Mouse (Mus musculus) thymus, postnatal 14 days (tissue): ENCODE data around the gene Olfr640.

Experiments used
- DNase-seq: peaks from one replicate; pipeline ENCODE4 v3.0.0; 2021

Gene Olfr640

GRCm38 (mm10) chr7:104025473-104025872 lies at the start of gene Olfr640:
Gene Olfr640, minus strand, starts transcription at chr7:104025573.
- no peak for DNase-seq

DNA sequence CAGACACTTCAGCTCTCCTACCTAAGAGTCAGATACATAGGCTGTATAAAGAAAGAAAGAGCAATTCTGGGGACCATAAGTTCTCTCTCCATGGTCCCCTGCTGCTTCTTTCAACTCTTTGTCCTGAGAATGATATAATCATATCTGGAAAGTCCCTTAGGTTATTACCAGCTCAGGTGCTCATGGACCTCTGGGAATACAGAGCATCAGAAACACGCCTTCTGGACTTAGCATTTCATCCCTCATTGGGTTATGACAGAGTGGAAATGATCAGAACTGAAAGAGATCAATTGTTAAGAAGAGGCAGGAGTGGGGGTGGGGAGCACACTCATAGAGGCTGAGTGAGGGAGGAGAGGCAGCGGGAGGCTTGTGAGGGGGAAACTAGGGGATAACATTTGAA lies 46.4 kb upstream of the Olfr640 start, which contains the start of gene Olfr644:
Gene Olfr644, minus strand, starts transcription at position 101 of the 400 bp plus-strand sequence.
- DNase-seq: no peak

DNA sequence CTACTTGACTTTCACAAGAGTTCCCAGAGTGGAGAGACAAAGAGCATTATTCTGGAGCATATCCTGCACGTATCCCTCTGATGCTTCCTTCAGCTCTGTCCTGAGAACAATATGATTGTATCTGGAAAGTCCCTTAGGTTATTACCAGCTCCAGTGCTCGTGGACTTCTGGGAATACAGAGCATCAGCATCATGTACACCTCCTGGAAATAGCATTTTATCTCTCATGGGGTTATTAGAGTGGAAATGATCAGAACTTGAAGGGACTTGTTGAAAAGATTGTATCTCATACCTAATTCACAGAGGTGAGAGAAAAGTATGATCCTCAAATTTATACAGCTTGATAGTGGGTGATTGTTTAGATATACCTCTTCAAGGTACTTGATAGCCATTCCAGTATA lies 36.0 kb upstream of the Olfr640 start, which contains the start of gene 4930516K23Rik:
Gene 4930516K23Rik, minus strand, starts transcription at position 101 of the 400 bp plus-strand sequence.
- DNase-seq: no peak

- DNase-seq: no peak
Measured at GRCm38 (mm10) chr7:104059215-104059614, 33.8 kb upstream of the Olfr640 start.

GRCm38 (mm10) chr7:104052566-104052965 lies 27.2 kb upstream of the Olfr640 start, which contains the start of gene Olfr642:
Gene Olfr642, minus strand, starts transcription at chr7:104052666.
- DNase-seq: no peak

DNA sequence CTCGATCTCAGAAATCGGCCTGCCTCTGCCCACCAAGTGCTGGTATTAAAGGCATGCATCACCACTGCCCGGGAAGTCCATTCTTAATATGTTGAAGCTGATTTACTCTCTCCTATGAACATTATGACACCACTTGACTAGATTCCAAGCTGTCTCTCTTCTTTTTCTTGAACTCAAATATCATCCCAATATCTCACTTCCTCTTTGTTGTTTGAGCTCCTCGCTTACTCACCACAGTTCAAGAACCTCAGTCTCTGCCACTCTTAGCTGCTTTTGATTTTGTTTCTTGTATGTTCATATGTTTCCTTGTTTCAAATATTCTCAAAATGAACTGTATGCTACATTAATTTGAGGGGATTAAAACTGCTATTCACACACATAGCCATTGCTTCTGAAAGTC lies 25.4 kb upstream of the Olfr640 start:
- no peak for DNase-seq

DNA sequence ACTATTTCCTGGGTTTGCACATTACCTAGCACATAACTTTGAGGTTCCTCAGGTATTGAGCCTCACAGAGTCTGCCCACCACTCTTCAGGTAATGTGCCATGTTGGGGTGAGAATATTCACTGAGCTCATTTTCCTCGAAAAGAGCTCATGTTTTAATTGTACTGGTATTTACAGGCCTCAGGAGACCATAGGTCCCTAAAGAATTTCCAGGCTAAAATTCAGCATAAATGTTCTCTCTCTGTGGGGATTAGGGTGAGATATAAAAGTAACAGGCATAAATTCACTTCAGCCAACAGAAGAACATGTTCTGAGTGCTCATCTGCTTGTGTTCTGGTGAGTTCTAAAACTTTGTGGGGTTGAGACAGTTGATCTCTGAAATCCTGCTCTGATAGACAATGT lies 9.8 kb upstream of the Olfr640 start, which contains the start of gene Olfr641:
Gene Olfr641, plus strand, starts transcription at position 301 of the 400 bp plus-strand sequence.
- no peak for DNase-seq

DNA sequence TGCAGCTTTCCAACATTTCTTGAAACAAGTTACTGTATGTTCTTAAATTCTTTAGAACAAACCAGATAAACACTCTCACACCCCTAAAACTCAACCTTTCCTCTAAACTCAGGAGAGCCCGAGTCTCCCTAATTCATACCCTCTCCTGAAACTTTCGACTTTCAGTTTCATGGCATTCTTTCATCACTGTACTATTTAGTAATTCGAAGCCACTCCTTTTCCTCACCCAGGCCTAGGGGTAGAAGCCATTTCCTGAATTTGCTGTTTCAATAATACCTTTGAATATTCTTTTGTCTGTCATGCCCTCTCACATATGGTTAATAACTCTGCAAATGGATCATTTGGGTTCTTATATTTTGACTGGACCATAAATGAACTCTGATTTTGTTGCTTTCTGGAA lies 1.6 kb upstream of the Olfr640 start:
- no peak for DNase-seq

DNA sequence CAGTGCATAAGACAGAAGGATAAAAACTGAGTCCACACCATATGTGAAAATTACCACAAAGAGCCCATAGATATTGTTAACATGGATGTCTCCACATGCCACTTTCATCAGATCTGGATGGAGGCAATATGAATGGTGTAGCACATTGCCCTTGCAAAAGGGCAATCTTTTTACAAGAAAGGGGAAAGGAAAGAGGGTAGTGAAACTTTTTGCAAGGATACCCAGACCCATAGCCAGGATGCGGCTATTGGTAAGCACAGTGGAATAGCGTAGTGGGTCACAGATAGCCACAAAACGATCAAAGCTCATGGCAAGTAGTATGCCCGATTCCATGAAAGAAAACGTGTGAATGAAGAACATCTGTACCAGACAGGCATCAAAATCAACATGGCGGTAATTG lies 3.7 kb downstream of the Olfr640 start:
- DNase-seq: no peak

DNA sequence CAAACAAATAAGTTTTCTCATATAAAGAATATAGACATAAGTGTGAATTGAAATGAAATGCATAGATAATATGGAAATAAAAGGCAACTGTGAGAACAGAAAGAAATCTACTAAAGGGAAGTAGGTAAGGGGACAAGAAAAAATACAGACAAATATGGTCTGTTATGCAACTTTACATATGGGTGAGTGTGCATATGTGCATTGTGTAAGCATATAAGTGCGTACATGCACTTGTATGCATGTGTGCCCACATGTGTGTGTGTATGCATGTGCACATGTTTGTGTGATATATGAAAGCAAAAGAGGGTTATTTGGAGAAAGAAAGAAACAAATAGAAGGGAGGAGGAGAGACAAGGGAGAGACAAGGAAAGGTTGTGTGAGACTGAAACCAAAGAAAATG lies 6.4 kb downstream of the Olfr640 start:
- DNase-seq: no peak

- DNase-seq: no peak
Measured at GRCm38 (mm10) chr7:104017203-104017602, 8.2 kb downstream of the Olfr640 start, which contains the start of gene Olfr639. Gene Olfr639, minus strand, starts transcription at chr7:104017303.

DNA sequence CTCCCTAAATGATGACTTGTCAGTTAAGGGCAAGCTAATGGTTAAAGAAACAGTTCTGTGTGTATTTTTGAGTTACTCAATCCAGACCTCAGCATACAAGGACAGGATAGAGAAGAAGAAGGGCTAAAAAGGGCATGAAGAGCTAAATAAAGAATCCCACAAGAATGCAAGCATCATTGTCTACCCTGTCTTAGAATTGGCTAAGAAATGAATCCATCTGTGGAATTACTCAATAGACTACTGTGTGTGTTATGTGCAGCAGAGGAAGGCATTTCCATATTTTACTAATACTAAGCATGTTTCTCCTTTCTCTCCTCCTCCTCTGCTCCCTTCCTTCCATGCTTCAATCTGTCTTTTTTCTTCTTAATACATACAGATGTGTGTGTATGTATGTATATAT lies 26.2 kb downstream of the Olfr640 start:
- no peak for DNase-seq

DNA sequence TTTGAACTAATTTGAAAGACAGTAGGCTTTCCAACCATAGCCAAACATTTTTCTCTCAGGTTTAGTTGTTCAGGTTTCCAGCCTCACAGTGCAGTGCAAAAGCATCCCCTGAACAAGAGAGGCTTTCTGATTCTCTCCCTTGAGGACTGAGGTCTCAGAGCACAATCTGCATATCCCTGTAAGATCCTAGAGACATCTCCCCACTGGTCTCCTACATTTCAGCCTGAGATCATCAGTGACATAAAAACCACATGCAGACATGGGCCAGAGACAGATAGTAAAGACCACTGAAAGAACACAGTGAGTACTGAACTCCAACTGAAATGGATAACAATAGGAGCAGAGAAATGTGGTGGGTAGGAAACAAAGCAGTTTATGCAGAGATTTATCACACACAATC lies 26.9 kb downstream of the Olfr640 start, which contains the start of gene Olfr638:
Gene Olfr638, plus strand, starts transcription at position 301 of the 400 bp plus-strand sequence.
- no peak for DNase-seq

GRCm38 (mm10) chr7:103971782-103972181 lies 53.6 kb downstream of the Olfr640 start:
- no peak for DNase-seq

- DNase-seq: no peak
Measured at GRCm38 (mm10) chr7:103970852-103971251, 54.5 kb downstream of the Olfr640 start, which contains the start of gene Olfr635. Gene Olfr635, plus strand, starts transcription at chr7:103971152.
